Mouse (Mus musculus) right cerebral cortex, adult 2 months (tissue): ENCODE data around the gene Lrrk1.
A peak's percentile ranks its signal among the peaks of the same experiment; 100 is the strongest.
"Not testable (repeated sequence)": the region's sequence is repeated elsewhere in the genome, so short reads cannot be mapped to it uniquely, and the experiment has no call there.

ENCODE experiments used
- DNase-seq, 2 experiments: peaks; one replicate each; pipeline ENCODE4 v3.0.0; 2021 to 2022; ENCODE audit warnings: low spot score in 2 of 2

Gene Lrrk1

GRCm38 (mm10) chr7:66190385-66190784 lies 197.8 kb downstream of the Lrrk1 start:
- DNase-seq, result not testable (repeated sequence)

- no peak for DNase-seq
Observed at GRCm38 (mm10) chr7:66187581-66188231, 200.4 kb downstream of the Lrrk1 start.

GRCm38 (mm10) chr7:66185370-66185769 lies 202.8 kb downstream of the Lrrk1 start:
- no peak for DNase-seq

- DNase-seq, result no peak
Observed at GRCm38 (mm10) chr7:66184026-66184425, 204.1 kb downstream of the Lrrk1 start.

- no peak for DNase-seq
Observed at GRCm38 (mm10) chr7:66183404-66183803, 204.7 kb downstream of the Lrrk1 start.

GRCm38 (mm10) chr7:66182075-66182715 lies 206.0 kb downstream of the Lrrk1 start:
- DNase-seq, result no peak

DNA sequence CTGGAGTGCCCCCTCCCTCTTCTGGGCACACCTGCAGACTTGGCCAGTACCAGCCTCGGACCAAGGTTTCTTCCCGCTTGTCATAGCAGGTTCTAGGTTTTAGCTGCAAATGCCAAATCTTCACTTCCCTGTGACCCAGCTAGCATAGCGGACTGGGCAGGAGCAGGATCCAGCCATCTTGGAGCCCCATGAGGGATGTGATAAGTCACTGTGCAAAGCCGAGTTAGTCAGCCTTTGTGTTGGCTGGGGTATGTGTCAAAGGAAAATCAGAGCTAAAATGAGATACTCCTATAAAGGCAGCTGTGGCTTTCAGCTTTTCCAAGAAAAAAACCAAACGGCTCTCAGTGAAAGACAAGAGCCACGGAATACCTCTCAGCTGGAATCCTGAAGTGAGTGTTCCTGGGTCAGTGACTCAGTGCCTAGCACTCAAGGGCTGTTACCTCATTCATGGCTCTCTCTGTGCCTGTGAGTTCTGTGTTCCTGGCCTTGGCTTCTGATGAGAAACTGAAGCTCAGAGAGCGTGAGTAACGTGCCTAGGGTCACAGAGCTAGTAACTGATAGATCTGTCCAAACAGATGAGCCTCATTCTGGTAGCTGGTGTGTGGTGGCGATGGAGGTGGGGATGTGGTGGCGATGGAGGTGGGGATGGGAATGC lies 207.3 kb downstream of the Lrrk1 start:
- no peak for DNase-seq

DNA sequence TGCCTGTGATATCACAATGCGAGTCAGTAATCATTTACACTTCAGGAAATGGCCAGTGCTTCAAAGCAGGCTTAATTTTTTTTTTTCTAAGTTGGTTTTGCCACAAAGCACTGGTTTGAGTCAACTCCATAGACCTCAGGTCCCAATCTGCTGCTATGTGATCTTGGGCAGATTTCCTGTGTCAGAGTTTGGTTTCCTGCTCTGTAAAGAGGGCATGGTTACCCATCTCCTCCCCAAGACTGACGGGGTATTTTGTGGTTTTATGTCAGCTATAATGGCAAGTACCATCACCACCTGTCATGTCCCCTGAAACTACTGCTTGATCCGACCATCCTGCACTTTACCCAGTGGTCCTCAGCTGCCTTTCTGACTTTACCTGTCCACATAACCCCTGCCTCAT lies 207.9 kb downstream of the Lrrk1 start:
- no peak for DNase-seq

- no peak for DNase-seq
Observed at GRCm38 (mm10) chr7:66179711-66180110, 208.4 kb downstream of the Lrrk1 start.

GRCm38 (mm10) chr7:66179120-66179581 lies 209.0 kb downstream of the Lrrk1 start:
- peak; percentile 16 to 26 for DNase-seq

DNA sequence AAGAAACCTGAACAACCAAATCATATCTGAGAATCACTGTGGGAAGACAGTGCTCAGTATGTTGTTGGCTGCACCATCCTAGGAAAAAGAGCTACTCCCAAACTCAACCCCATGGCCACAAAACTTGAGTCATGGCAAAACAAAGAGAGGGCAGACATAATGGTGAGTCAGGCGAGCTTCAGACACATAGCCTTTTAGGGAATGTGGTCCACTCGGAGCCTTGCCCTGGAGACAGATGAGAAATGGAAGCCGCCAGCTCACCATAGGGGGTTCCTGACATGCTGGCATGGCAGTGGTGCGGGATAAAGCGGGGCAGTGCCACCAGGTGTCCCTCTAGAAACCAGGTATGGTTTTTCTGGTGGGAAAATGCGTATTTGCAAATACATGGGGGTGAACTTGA lies 210.0 kb downstream of the Lrrk1 start:
- no peak for DNase-seq

DNA sequence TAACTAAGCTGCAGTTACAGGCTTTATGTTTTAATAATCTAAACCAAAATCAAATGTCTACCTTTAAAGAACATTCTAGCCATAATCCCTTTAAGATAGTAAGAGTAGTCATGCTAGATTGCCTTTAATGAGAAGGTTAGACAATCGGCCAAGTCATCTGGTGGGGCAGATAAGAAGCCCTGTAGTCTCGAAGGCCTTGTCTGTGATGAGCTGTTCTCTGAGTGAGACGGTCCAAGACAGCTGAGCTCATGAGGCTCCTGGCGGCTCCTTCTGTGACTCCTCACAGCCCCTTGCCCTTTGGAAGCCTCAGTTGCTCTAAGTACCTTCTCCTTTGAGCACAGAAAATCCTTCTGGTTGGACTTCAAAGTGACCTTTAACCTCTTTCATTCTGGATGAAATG lies 211.2 kb downstream of the Lrrk1 start:
- DNase-seq, result no peak
